Mouse (Mus musculus): ENCODE results near the gene Slco2a1.

- no peak for TF ChIP-seq CTCF (conservative IDR thresholded peaks at IDR 0.05; ENCODE audit: low read length)
- TF ChIP-seq POU5F1 (IDR thresholded peaks at IDR 0.05; ENCODE audit: borderline replicate concordance, low read length): no peak
- TF ChIP-seq NANOG (IDR thresholded peaks at IDR 0.05; ENCODE audit: borderline replicate concordance, low read length): no peak
These were observed 38.8 kb downstream of the Slco2a1 start for GRCm38 (mm10) chr9:103027150-103027889.

Data from E14TG2a.4 (cell line).